Mouse (Mus musculus): ENCODE measurements at regions not wholly inside any gene's neighbourhood (a gene's known extent, or its start where the extent isn't known, plus 50 kb on each side); places are given as distances from the start of the nearest gene placed in this dataset.

DNA sequence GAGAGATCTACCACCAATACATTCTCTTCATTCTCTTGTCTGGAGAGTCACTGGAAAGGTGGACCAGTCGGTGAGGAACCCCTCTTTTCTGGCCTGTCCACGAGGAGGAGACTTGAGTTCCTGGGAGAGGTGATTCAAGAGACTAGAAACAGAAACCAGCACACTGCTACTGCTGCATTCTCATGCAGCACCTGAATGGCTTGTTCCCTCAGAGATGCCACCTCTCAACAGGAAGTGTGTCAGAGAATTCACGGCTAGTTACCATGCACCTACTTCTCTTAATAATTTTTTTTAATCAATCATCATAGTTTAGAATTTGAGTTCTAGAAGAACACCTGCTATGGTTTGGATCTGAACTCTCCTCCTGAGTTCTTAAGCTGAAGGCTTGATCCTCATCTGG is 52.0 kb upstream of the Dynlrb2 start:
- DNase-seq: no peak

DNA sequence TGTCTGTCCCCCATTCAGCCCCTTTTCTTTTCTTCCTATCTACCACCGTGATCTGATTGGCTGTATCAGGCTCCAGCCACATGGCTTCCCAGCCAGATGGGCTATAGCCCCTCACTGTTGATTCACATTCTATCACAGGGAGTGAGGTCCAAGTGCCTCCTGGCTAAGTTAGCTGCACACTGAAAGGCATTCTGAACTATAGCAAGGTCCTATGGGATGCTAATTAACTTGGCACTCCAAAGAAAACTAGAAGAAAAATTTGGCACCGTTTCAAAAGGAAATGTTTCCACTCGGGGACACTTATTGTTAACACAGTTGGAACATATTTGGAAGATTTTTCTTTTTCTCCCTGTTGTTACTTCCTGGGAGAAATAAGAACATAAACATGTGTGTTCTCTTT is 53.4 kb upstream of the Dynlrb2 start:
- no peak for DNase-seq

DNA sequence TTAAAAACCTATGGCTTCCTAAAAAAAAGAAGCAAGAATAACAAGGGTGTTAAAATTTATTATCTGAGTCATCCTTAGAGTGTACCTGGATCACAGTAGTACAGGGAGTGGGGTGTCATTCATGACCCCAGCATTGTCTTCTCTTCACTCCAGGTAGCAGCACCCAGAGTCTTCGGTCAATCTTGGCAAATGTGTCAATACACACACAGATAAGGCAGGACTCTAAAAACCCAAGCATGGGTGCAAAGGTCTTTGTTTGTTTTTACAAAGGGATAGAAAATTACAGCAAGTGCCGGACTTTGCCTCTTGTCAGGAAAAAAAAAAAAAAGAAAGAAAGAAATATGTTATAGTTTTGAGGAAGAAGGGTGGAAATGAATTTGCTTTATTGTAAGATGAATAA is 57.3 kb upstream of the Dynlrb2 start:
- no peak for DNase-seq

DNA sequence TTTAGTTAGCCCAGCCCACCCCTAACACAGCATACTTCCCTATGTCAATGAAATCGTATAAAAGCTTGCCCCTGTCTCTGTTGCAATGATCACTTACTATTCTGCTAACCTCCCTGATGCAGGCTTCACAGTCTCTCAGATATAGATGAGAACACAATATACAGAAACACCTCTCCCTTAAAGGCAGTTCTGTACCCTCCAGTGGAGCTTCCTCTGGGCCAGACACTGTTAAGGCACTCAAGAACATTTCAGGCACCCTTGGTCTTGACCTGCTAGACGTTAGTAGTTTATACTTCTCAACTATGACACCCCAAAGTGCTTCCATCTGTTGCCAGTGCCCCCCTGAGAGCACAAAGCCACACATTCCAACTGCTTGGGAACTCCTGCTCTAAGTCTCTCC is 61.9 kb upstream of the Dynlrb2 start:
- DNase-seq: no peak

DNA sequence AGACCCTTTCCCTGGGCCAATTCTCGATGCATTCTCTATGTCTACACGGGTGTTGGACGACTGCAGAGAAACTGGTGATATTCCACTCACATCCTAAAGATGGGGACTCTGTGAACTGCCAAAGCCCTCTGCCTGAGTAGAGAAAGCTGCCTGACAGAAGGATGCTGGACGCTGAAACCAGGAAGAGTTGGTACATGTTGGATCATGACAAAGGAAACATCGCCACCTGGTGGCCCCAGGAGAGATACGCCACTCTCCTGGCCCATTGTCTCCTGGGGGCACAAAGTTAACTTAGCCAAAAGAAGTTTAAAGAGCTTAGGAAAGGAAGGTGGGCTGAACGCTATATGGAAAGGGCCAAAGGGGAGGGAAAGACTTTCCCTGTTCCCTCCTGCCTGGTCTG is 65.9 kb upstream of the Dynlrb2 start:
- peak; percentile 48 to 72 for DNase-seq

DNA sequence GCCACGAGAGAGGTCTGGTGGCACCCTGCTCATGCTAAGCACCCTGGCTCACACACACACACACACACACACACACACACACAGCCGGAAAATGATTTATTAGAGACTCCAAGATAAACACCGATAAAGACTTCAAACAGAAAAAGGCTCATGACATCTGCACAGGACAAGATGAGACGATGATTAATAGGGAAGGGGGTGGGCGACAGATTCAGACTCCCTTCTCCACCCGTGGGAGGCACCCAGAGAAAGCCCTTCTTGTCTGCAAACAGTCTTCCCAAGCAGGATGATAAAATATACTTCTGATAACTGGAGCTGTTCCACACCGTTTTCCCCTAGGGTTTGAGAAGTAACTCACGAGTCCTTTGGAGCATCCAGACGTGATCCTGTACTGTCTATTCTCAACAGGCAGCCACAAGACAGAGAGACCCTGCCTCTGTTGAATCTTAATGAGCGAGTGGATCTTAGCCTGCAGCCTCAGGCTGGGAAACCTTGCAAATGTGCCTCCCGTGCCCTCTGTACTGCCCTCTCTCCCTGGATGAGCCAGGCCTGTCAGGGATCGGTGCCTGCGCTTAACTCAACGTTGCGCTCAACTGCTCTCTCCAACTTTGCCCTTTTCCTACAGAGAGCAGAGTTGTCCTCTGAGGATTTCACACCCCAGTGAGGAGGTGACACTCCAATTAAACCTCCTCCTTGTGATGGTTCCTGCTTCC is 69.3 kb upstream of the Dynlrb2 start:
- DNase-seq: peak; percentile 60 to 65

DNA sequence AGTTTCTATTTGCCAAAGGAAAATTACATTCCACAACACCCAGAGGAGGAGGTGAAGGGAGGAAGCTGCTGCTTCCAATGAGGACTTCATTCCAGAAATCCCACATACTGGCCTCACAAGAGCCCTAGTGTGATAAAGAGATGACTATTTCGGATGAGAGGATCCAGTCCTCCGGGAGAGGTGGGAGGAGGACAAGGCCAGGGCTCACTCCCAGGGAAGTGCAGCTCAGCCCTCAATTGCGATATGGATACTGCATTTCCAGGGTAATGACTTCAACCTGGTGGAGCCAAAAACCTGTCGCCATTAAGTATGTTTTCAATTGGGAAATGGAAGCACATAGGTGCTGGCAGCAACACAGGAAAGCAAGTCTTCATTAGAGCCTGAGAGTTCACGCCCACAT is 74.7 kb upstream of the Dynlrb2 start:
- no peak for DNase-seq

DNA sequence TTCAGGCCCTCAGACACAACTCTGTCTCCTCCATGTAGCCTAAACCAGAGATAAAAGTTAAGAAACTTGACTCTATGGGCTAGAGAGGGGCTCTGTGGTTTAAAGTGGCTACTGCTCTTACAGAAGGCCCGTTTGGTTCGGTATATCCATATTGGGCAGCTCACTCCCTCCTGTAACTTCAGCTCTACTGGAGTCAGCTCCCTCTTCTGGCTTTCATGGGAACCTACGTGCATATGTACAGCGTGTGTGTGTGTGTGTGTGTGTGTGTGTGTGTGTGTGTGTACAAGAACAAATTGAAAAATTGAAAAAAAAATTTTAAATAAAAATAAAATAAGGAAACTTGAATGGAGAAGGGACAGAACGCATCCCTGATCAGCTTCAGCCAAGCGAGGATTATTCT is 75.1 kb upstream of the Dynlrb2 start:
- no peak for DNase-seq

DNA sequence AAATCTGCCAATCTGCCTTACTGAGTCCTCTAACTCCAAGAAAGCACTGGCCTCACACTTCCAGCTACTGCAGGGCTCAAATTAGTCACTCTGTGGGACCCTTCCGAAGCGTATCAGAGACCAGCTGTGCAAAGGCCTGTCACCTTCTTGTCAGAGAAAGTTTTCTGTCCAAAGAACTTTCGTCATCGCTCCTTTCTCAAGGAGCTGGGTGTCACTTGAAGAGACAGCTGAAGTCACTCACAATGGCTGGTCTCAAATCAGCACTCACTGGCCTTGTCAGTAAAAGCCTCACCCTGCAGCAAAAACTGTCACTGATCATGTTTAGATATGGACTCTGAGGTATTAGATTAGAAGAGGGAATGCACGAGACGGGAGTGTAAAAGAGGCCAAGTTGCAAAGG is 81.9 kb upstream of the Dynlrb2 start:
- DNase-seq: no peak

DNA sequence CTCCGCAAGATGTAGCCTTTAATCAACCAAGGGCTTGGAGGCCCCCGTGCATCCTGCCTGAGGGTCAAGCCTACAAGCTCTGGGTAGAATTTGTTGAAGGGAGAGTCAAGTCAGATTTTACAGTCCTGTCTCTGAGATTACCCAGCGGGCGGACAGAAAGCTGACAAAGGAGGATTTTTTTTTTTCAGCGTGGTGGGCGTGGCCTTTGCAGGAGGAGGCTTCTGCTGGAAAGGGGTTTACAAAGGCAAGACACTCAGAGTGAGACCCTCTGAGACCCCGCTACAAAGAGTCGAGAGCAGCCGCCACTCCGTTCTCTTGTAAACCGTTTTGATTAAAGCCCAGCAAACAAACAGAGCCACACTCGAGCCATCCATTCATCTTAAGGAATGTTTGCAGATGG is 92.1 kb upstream of the Dynlrb2 start:
- no peak for DNase-seq

DNA sequence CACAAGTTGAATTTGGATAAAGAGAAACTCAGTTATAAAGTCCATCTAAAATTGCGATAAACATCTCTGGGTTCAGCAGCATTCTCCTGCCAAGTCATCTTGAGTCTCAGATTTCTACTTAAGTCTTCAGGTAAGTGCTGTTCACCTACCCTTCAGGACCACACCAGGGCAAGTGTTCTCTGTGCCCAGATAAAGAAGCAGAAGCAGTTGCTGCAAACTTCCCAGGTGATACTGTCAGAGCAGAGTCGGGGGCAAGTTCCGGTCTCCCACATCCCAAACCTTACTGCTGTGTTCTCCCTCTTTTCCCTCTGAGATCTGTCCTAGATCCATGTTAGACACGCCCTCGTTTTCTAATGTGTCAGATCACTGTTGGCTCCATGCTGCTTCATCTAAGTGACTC is 94.7 kb upstream of the Dynlrb2 start:
- DNase-seq: no peak

DNA sequence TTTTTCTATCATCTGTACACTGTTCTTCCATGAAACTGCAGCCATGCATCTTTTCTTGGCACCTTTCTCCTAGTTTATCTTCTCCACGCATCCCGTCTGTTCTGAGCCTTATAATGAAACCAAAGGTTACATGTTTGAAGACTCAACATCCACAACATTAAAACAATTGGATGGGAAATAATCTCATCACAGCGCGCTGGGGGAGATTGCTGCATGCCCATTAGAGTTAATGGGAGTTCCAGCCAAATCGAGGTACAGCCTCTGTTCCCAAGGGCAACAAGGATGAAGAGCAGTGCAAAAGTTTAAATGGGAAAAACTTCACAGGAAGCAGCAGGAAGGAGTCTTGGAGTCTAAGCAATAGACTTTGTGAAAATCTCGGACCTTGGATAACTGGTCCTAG is 95.8 kb upstream of the Dynlrb2 start:
- no peak for DNase-seq

DNA sequence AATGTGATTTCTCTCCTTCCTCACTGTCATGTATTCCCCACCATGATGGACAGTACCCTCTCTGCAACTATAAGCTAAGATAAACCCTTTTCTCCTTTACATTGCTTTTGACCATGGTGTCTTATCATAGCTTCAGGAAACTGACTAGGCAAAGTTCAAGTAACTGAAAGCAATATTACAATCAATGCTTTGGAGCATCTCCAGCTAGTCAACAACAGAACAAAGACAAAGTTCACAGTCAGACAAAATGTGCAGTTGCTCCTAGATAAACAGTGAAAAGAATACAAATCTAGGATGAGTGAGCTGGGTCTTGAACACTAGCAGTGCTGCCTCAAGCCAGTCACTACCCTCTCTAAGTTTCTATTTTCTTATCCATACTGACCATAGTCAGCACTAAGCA is 100.2 kb upstream of the Dynlrb2 start:
- DNase-seq: no peak

DNA sequence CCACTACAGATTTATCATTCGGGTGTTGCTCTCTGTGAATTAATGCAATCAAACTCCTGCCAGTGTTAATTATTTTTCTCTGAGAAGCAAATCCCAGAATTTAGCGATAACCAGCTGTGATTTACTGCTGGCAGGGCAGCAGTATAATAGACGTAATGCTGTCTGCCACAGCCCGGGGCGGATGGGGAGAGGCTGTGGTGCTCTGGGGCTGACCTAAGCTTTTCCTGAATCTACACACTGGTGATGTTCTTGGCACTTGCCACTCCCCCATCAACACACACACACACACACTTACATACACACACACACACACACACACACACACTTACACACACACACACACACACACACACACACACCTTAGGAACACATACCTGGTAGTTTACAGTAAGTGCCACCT is 101.4 kb upstream of the Dynlrb2 start:
- DNase-seq: no peak

DNA sequence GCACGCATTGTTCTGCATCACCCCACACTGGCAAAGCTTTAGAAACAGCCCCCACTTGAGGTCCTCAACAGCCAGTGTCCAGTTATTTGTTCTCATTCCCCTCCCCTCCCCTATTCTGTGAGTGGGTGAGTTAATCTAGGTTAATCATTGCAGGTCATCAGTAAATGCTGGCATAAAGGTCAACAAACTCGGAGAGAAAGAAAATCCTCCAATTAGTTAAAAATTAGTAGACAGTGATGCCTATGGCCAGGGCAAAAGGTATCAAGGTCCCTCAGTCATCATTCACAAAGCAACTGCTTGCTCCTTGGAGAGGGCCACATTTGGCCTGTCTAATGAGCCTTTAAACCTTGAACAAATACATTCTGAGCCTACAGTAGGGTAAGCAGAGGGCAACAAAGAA is 105.3 kb upstream of the Dynlrb2 start:
- DNase-seq: peak; percentile 9 to 69

DNA sequence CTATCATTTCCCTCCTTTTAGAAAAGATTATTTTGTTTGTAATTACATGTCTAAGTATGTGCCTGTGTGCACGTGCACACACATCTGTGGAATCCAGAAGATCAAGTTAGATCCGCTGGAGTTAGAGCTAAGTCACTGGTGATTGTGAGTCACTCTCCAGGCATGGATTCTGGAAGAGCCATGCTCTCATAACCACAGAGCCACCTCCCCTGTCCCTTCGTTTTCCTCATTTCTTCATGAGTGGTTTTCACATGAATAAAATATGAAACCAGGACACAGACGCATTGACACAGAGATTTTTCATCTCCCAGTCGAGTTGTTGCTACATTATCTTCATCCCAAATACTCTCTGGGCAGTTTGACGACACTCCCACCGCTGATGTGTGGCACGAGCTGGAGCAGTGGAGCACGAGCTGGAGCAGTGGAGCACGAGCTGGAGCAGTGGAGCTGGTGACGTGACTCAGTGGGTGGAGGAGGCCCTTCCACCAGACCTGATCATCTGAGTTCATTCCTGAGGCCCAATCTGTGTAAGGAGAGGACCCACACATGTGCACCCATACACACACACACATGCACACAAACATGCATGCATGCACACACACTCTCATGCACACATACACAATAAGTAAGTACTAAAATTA is 106.1 kb upstream of the Dynlrb2 start:
- DNase-seq: no peak

DNA sequence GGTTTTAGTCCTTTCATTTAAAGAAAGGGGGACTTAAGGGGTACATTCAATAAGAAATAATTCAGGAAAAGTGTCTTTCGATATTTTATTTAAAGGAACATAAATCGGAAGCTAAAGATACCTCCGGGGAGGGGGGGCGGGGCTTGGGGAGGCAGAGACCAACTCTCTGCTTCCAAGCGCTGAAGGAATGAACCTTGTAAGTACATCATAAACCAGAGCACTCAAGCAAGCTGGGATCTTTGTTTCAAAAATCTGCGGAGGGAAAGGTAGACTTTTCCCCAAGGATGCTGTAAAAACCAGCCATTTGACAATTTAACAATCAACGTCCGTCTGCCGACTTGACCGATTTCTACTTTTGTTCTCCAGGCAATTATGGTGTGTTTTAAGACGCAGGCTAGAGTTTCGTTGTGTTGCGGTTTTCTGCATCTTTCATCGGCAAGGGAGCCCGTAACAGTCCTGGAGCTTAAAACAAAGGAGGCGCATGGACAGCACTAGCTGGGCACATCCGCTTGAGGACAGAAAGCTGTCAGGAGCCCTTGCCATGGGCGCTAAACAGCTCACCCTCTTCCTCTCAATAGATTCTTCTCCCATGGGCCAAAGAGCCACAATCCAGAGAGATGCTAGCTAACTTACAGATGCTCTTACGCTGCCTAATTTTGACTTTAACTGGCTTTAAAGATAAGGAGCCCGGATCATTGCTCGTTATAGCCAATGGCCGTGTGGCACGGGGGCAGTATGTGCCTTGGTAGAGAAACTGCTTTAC is 119.4 kb upstream of the Dynlrb2 start:
- DNase-seq: no peak

DNA sequence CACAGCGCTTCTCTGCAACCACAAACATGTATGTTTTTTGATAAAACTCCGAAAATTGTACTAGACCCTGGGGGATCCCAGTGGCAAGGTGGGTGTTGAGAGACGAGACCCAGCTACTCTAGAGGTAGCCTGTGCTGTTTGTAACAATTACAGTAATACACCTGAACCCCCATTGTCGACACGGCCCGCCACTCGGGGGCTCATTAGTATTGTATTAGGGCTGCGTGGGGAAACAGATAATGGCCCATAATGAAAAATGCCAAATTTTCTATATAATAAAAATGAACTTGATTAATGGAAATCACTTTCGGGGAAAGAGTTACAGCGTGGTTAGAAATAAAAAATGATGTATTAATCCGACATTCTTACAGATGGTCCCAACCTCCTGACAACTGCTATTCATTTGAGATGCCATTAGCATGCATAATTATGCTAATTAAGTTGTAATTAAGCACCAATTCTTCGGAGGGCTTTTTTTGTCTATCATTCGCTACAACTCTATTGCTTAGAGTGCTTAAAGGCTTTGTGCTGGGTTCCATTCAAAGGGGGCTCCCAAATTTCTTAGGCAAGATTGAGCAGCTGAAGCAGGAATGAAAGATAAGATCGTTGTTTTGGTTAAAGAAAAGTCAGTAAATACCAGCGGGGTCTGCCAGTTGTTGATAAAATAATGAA is 120.2 kb upstream of the Dynlrb2 start:
- no peak for DNase-seq

DNA sequence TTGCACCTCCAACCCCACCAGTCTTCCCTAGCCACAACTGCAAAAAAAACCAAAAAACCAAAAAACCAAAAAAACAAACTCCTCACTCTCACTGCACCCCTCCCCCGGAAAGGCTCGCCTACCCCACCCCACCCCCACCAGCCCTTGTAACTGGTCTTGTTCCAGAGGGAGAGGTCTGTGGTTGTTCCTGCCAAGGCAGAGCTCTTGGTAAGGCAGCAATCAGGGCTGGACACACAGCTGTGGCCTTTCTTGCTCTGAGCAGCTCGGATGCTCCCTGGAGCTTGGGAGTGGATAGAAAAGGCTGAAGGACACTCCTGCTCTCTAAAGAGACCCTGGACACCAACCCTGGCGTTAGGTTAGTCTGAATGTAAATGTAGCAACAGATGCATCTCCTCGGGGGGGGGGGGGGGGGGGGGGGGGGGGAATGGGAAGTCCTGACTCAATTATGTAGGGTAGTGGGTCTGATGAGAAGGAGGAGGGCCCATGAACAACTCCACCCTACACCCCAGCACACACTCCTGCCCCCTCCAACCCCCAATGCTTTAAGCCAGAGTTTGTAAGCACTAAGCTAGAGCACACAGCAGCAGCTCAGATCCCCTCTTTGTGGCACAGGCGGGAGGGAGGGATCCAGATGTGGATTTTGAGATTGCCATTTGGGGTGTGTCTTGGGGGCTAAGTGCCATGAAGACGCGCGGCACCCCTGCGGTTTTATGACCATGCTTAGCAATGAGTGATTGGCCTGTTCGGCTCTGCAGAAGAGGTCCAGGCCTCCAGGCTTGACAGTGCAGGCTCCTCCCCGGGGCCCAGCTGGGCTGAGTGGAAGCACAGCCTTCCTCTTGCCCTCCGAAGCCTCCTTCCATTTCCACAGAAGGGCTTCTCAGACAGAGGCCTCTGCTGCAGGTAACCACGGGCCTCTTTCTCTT is 121.0 kb upstream of the Dynlrb2 start:
- no peak for DNase-seq

DNA sequence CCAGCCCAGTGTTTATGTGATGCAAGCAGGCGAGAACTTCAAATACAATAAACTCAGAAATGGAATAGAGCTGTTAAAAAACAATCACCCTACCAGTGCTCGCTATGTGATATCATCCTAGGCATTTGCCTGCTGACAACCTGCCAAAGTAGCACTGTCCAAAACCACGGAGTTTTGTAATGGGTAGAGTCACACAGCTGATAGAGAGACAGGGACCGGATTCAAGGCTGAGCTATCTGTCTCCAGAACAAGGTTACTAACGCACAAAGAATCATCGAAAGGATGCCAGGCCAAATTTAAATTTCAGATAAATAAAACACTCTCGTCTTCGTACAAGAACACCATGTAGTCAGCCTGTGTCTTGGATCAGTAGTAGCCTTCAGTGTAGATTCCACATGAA is 121.7 kb upstream of the Dynlrb2 start:
- DNase-seq: no peak

DNA sequence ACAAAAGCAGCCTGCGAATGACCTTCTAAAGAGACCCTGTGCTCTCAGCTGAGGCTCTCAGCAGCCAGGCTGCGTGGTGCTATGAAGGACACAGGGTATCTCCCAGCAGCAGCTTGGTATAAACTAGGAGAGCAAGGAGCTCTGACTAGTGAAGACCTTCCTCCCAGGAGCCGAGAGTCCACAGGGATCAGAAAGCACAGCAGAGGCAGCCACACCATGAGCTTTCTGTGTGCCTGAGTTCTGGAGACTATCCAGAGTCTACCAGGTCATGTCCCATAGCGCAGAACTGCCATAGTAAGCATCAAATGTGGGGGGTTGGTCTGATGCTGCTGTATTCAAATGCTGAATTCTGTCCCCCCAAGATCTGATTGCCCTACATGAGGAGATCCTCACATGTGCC is 124.2 kb upstream of the Dynlrb2 start:
- no peak for DNase-seq

DNA sequence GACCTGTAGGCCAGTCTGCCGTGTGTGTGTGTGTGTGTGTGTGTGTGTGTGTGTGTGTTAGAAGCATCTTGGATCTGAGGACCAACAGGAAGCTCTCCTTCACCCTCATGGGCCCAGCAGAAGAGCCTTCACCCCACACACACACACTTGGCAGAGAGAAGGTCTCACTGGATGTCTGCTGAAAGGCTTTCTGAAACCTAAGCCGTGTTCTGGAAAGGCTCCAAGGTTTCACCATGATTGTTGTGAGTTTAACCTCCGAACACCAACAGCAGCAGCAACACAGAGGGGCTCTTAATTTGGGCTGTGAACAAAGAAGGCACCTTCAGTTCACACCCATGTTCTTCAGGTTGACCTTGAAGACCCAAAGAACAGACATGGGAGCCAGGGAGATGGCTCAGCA is 124.9 kb upstream of the Dynlrb2 start:
- DNase-seq: no peak

DNA sequence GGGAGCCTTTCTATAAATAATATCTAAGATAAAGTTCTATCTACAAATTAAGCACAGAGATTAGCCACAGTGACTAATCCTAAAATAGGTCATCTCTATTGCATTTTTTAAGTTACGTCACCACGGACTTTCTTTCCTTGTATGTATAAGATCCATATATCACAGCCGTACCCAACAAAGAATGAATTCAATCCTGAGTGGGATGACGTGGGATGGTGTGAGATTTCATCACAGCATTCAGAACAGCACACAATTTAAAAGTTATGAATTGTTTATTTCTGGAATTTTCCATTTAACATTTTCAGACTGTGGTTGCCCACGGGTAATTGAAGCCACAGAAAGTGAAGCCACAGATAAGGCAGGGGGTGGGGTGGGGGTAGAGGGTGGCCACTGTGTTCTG is 129.0 kb upstream of the Dynlrb2 start:
- DNase-seq: no peak
